Mouse (Mus musculus) stomach, postnatal 0 days (tissue): ENCODE results near the gene 1700023F06Rik.

ENCODE experiments used
- CTCF ChIP-seq: IDR thresholded peaks from 2 replicates; pipeline ENCODE4 v1.5.1; 2016; ENCODE audit warnings: antibody characterized with exemption, low read depth, mild to moderate bottlenecking, moderate library complexity
- EP300 ChIP-seq: optimal IDR thresholded peaks from 2 replicates; pipeline ENCODE3; 2016; ENCODE audit warnings: antibody characterized with exemption

GRCm38 (mm10) chr11:103181911-103182310 is 26.4 kb downstream of the 1700023F06Rik start:
- no peak for TF ChIP-seq CTCF
- TF ChIP-seq EP300: no peak
